Mouse (Mus musculus) CH12F3 (cell line): ENCODE measurements around the gene Fbxo22.
"Not testable (repeated sequence)": the region's sequence is repeated elsewhere in the genome, so short reads cannot be mapped to it uniquely, and the experiment has no call there.

Experiments used
- in situ Hi-C: fragments of 300-500 bp; cut with MboI; formaldehyde crosslinking; loops from 2 replicates; pipeline ENCODE4 v1.14.3; 2020; ENCODE audit warnings: low sequenced_read_pairs

Fbxo22 gene

DNA sequence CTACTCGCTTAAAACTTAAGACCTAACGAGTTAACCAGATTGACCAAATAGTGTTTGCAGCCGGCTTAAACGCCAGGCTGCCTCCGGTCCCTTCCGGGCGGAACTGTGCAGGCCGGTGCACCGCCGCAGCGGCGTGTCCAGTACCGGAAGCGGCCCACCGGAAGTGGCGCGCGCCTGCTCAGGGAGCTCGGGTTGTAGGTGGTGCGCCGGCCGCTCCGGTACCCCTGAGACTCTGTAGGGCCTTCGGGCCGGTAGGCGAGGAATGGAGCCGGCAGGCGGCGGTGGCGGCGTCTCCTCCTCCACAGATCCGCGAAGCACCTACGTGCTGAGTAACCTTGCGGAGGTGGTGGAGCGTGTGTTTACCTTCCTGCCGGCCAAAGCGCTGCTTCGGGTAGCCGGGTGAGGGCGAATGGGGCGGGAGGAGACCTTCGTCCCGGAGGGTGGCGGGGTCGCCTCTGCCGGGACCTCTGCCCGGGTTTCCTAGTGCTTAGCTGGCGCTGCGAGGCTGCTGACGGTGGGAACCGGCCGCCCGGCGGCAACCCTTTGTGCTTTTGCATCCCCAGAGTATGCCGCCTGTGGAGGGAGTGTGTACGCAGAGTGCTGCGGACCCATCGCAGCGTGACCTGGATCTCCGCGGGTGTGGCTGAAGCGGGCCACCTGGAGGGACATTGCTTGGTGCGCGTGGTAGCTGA lies at the start of gene Fbxo22:
Gene Fbxo22, plus strand, starts transcription at position 136 of the 692 bp plus-strand sequence.
- in situ Hi-C loops, result no loop called here

DNA sequence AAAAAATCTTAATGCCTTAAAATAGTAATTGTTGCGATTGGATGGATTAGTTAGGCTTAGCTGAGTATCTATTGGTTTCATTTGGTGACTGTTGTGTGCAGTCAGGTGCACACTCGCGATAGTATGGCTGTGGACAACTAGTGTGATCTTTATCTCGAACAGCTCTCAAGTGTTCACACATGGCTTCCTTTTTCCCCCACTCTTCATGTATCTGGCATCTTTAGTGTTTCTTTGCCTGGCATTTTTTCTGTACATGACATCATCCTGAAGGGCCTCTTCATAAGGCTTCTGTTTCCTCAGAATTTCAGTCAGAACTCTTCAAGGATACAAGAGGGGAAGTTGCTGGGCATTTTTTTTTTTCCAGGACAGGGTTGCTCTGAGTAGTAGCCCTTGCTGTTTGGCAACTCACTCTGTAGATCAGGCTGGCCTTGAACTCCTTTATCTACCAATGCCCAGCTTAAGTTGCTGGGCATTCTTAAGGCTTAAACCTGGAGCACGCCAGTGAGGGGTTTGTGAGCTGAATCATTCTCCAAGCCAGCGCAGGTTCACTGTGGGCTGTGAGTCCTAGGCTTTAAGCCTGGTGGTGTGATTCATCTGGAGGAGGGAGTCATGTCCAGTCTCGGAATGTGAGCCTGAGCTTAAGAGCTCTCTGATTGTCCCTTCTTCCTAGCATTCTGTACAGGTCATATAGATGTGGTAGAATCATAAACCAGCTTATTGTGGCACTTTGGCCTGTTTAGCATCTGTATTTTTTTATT lies 37.9 kb upstream of the Fbxo22 start:
- in situ Hi-C loops, result no loop called here

DNA sequence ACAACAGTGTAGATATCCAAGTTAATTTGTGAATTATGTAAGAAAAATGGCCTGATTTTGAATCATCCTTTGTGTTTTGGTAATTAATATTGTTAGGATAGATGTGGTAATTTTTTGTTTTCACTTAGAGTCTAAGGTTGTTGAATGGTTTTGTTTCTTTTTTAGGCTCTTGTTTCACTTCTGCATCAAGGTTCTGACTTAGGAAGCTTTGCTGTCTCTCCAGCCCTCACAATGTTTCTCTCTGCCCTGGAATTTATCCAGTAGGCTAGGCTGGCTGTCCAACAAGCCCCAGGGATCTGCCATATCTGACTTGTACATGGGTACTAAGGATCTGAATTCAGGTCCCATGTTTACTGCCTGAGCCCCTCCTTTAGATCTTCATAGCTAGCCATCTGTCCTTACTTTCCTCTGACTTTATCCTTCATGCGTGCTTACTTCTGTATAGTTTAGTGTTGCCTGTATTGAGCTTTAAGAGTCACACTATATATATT lies 36.5 kb upstream of the Fbxo22 start:
- in situ Hi-C loops, result no loop called here

DNA sequence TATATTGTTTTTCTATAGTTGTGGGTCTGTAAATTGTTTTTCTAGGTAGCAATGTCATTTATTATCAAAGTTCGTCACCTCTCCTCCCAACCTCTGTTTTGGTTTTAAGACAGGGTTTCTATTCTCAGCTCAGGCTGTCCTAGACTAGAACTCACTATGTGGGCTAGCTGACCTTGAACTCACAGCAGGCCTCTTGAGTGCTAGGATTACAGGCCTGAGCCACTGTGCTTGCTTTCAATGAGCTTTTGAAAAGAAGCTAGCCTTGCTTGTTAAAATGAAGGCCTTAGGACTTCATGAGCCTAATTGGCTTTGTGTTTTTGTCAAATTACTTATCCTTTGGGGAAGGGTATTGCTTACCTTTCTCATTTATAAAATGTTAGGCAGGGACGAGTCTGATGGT lies 34.5 kb upstream of the Fbxo22 start:
- in situ Hi-C loops, result no loop called here

DNA sequence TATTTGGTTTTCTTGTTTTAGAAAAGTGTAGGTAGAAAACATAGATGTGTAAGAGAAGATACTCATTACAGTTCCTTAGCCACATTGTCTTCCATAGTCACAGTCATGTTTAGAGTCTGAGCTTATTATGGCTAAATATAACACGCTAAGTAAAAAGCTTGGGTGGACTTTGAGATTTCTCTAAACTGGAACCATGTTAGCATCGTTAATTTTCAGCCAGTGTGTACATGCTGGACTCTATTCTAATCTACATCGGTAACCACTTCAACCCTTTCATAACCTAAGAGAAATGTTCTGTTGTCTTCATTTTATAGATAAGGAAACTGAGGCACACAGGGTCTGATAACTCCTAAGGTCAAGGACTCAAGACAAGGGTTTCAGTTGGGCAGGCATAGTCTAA lies 12.8 kb upstream of the Fbxo22 start:
- in situ Hi-C loops, result no loop called here

DNA sequence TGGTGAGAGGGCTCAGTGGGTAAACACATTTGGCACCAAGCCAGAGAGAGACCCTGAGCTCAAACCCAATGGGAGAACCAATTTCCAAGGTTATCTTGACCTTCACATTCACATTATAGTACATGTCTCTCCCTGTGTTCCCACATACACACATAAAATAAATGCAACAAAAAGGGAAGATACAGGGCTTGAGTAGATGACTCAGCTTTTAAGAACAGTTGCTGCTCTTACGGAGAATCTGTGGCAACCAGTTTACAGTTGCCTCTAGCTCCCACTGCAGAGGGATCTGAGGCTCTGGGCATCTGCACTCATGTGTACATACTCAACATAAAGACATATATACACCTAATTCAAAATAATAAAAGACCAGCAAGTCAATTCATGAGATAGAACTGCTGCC lies 10.5 kb upstream of the Fbxo22 start:
- in situ Hi-C loops, result no loop called here

DNA sequence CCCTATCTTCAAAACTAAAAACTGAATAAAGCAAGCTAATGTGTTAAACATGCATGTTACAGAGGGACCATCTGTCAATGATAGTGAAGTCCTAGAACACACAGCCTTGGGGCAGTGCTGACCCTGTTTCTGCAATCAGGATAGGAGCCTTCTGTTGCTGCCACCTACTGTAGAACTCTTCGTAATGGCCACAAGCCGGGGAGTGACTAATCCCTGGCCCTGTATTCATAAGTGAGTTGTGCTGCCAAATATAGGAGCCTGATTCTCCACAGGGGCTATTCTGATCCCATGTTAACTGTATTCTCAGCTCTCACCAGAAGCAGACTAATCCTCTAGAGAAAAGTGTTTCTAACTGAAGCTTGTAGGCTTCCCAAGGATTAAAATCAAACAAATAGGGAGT lies 9.4 kb upstream of the Fbxo22 start:
- in situ Hi-C loops, result no loop called here

DNA sequence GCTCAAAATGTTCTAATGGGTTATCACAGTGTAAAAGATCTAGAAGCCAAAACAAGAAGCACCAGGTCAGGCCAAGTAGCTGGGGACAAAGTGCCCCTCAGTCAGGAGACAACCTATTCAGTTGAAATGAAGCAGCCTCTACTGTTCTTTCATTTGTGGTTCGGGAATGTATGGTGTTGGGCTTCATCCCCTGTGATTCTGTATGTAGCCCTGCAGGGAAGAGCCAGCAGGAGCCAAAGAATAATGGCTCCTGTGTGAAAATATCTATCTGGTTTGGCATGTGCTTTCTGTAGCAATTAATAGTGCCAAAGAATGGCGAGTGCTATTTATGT lies 301 bp upstream of the Fbxo22 start:
- in situ Hi-C loops, result no loop called here

DNA sequence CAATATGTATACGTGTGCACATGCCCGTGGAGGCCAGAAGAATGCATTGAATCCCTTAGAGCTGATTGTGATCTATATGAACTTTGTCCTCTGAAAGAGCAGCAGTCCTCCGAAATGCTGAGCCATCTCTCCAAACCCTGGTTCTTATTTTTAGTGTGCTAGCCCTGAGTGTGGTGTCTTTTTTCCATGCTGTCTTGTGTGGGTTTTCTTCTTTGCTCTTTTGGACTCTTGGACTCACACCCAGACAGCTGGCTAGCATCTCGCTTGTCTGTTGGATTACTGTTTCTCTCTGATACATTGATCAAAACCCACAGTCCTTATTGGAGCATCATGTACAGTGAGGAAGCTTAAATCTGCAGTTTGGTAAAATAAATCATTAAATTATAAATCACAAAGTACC lies 2.9 kb downstream of the Fbxo22 start:
- in situ Hi-C loops, result no loop called here

DNA sequence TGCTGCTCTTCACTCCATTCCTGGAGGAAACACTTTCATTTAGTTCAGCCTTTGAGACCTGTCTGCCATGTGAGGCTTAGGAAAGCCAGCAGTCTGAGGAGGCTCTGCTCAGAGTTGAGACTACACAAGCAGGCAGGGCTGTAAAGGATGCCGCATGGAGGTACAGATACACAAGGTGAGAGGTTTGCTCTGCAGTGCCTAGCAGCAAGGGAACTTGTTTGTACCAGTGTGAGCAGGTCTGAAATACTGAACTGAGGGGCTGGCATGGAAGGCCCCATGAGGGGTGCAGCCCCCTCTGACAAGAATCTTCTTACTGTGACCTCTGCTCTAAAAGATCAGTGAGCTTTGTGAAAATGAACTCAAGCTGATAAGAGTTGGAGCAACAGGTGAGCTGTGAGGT lies 4.7 kb downstream of the Fbxo22 start:
- in situ Hi-C loops, result no loop called here

DNA sequence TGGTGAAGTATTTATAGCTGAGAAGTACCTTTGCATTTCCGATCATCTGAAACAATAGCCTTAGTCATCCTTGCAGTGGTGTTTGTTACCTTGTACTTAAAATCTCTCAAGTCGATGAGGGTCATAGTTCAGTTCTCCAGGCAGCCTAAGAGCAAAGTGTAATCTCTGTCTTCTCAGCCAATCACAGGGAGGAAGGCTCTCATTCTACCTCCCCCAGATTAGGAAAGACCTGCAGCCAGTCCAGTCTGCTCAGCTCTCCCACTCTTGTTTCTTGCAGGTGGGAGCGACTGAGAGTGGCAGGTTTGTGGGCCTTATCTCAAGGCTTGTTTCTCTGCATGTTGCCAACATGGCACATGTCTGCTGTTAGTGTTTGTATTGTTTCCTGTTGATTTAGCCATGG lies 6.3 kb downstream of the Fbxo22 start:
- in situ Hi-C loops, result no loop called here

DNA sequence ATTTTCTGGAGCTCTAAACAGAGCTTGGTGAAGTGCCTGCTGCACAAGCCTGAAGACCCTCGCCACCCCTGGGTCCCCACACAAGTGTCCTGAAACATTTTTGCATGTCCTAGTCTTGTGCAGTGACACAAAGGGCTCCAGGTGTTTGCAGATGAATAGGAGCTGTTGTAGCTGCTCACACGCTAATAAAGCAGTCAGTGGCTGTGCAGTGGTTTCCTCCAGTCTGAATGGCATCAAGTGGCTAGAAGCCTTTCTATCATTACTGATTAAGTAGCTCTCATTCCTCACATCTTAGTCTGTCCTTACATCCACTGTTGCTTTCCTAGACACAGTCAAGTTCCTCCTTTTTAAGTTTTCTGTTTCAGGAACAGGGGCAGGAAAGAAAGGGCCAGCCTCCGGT lies 6.9 kb downstream of the Fbxo22 start:
- in situ Hi-C loops, result no loop called here

DNA sequence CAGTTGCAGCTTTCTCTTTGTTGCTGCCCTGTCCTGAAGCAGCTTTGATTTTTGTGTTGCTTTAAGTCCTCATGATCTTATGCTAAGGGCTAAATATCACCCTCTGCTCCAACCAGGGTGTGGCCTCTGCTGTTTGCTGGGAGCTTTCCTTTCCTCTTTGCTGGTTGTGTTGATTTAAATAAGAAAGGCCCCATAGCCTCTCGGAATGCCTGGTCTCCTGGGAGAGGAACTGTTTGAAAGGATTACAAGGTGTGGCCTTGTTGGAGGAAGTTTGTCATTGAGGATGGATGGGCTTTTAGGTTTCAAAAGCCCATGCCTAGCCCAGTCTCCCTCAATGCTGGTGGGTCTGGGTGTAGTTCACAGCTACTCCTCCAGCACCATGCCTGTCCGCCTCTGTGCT lies 7.4 kb downstream of the Fbxo22 start:
- in situ Hi-C loops, result no loop called here

DNA sequence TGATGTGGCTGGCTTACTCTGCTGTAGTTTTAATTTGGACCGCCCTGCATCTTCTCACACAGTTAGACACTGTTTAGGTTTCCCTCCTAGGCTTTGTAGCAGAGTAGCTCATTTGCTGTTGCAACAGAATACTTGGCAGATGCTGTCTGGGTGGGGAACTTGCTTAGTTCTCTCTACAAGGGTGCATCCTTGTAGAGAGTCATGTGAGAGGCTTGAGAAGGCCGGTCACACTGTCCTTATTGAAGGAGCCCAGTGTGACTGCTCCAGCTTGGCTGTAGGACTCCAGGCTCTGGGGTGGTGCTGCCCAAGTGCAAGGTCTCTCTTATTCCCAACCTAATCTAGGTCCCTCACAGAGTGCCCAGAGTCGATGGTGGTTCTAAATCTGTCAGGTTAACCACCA lies 8.7 kb downstream of the Fbxo22 start:
- in situ Hi-C loops, result no loop called here

DNA sequence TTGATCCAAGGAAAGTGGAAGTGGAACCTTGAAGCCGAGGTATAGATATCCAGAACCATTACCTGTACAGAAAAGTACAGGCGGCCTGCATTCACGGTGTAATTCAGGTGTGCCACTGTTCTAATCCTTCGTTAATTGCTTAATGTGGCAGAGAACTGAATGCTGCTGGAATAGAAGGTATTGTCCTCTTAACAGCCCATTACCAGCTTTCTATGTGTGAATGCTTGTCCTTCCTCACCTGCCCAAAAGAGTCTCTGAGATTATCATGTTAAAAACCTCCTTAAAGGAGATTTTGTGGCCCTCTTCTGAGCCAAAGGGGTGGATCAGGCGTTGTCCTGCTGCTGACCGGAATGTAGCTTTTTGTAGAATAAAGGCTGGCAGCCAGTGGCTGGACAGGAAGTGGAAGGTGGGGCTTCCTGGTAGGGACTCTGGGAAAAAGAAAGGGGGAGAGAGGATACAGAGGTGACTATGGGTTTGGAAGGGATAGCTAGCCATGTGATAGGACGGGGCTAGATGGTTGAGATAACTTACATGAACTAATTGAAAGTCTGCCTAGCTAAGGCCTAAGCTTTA lies 16.5 kb downstream of the Fbxo22 start:
- in situ Hi-C loops, result no loop called here

DNA sequence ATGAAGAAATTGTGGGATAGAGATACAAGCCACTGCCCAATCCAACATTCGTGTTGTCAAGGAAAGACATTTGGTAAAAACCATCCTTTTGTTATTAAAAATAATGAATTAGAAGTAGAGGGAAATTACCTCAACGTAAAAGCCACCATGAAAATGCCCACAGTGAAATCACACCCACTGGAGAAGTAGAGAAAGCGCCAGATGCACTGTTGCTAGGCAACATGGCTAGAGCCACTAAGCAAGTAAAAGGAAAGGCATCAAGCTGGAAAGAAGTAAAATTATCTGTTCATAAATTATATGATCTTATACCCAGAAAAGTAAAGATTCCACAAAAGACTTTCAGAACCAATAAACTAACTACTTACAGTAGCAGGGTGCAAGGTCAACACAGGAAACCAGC lies 17.5 kb downstream of the Fbxo22 start:
- in situ Hi-C loops, result no loop called here

DNA sequence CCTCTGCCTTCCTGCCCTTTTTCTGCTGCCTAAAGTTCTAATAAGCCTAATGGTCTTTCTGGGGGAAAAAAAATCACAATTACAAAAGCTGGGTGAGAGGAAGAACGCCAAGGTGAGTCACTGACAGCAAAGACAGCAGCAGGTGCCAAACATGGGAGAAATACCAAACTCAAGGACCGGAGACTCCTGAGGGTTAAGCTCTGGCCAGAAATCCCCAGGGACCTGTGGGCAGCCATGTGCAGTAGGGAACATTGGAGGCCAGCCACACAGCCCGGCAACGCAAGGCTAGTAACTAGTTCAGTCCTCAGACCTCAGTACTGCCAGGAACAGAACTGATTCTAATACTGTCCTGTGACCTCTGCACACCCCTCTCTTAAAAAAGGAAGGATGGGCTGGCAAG lies 19.4 kb downstream of the Fbxo22 start:
- in situ Hi-C loops, result no loop called here

DNA sequence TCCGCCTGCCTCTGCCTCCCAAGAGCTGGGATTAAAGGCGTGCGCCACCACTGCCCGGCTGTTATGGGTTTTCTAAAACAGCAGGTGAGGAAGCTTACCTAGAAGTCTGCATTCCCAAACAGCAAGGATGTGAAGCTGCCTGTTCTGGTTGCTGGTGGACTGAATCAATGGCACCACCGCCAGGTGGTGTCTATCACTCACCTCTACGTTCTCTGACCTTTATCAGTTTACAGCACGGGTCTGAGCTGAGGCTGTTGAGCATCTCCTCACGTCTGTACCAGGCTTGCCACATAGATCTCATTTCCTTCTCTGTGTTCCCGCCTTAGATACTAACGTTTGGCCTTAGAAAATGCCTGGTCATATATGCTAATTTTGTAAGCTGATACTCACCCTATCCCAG lies 20.3 kb downstream of the Fbxo22 start:
- in situ Hi-C loops, result no loop called here

DNA sequence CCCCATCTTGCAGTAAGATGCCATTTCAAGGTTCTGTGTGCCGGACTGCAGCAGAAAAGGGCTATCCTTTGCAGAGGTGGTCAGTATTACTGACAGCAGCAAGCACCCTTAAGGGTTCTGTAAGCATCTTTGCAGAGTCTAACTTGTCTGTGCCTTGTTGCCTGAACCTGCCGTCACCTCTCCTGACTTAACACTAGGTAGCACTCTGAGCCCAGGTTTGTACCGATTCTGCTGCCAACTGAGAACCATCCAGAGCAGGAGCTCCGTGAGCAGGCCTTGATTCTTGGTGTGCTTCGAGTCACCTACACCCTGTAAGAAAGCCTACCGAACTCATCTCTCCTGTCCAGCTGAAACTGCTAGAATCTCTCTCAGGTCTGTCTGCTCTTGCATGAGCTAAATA lies 22.8 kb downstream of the Fbxo22 start:
- in situ Hi-C loops, result no loop called here

DNA sequence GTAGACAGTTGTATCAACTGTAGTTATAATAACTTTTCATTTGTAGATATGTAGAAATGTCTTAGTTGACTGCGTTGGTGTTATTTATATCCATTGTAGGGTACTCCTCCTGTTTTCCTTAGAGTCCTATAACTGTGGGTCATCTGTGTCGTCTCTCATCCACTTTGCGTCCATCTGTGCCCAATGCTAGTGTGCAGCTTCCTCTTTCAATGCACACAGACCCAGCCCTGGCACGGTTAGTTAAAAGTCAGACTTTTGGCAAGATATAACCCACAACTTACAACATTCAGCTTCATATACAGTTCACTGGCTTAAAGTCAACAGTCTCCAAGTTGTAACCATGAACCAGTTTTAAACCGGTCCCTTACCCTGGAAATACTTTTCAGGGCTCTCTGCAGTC lies 23.4 kb downstream of the Fbxo22 start:
- in situ Hi-C loops, result no loop called here

DNA sequence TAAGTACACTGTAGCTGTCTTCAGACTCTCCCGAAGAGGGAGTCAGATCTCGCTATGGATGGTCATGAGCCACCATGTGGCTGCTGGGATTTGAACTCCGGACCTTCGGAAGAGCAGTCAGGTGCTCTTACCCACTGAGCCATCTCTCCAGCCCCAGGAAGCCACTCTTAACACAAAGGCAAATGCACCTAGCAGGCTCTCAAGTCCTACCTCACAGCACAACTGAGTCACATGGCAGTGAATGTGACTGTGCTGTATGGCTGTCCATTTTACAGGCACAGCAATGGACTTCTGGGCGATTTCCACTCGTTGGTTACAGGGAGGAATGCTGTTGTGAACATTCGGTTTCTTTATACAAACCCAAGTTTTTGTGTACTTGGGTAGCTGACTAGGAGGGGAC lies 23.9 kb downstream of the Fbxo22 start:
- in situ Hi-C loops, result no loop called here

DNA sequence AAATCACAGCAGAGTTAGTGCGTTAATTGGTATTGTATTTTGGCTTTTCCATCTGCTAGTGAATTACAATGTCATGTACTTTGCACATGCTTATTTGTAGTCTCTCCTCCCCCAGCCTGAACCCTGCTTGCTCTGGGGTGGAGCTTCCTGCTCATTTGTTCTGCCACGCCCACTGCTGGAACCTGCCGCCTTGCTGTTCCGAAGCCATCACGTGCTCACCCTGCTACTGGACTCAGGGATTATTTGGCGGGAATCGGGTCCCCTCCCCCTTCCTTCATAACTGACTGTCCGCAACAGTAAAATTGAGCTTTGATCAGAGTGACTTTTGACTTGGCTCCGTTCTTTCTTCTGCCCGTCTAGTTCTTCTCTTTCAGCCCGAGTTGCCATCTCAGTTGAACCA lies 24.4 kb downstream of the Fbxo22 start:
- in situ Hi-C loops, result not testable (repeated sequence)
